Mouse (Mus musculus): ENCODE data around the gene Smo. TPM values are rescaled to one million over a fixed set of nuclear protein-coding genes. Genes with fewer than 3 reads are reported as not detected.

Gene Smo
- polyA plus RNA-seq, 1 experiment from 2014 or later, result 72.8 TPM

DNA sequence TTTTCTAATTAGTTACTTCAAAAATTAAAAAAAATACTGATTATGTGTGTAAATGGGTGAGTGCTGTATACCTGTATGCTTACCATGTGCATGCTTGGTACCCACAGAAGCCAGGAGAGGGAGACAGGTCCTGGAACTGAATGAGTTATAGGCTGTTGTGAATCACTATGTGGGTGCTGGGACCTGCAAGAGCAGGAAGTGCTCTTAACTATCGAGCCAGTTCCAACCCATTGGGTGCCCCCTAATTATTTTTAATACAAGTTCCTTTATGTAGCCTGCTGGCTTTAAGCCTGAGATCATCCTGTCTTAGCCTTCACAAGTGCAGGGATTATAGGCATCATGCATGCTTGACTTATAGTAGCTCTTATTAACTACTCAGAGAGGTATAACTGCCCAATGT lies 38.9 kb downstream of the Smo start:
- H3K9me3 ChIP-seq (ENCODE audit: control insufficient read depth, low read length), result no peaks in the 10 kb centered on the region
- H3K9ac ChIP-seq (ENCODE audit: low read length), result no peak overlapping the region
- DNase-seq (ENCODE audit: low spot score) (no peak), ATAC-seq (replicated peaks; ENCODE audit: low FRiP score) (no peak)
- no peak overlapping the region for H3K4me3 ChIP-seq (ENCODE audit: low read depth, low read length)
- WGBS, result 83% methylated on average over 1 of the region's 1 CpGs
- no peaks in the 10 kb centered on the region for H3K27me3 ChIP-seq (ENCODE audit: control insufficient read depth, insufficient read depth, low read length)
- H3K36me3 ChIP-seq (ENCODE audit: control insufficient read depth, insufficient read depth, low read length), result no peaks in the 10 kb centered on the region
- H3K27ac ChIP-seq (ENCODE audit: low read depth, low read length), result no peak overlapping the region
- H3K4me1 ChIP-seq (replicated peaks; ENCODE audit: control insufficient read depth, insufficient read depth, low read length), result peaks cover 3% of the 10 kb centered on the region; the same call in 1 of the 2 replicates
- H3K4me2 ChIP-seq (ENCODE audit: low read depth, low read length, severe bottlenecking), result no peak overlapping the region

DNA sequence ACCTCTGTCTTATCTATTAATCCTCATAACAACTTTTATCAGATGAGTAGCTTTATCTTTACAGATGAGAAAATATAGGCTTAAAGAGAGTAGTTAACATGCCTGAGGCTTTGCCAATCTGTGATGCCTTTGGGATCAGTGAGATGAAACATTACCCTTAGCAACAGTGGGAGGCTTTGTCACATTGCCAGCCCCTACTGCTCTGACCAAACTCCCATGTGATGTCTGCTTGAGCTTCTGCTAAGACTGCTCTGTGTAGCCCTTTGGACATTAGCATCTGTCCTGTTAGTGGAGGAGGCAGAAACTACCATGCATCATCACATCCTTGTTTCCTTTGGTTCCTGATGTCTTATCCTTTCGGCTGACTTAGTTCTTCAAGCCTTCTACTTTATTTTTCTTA lies 40.3 kb downstream of the Smo start:
- no peak overlapping the region for H3K27ac ChIP-seq (ENCODE audit: low read depth, low read length)
- H3K4me3 ChIP-seq (ENCODE audit: low read depth, low read length), result no peak overlapping the region
- H3K9ac ChIP-seq (ENCODE audit: low read length), result no peak overlapping the region
- ATAC-seq (replicated peaks; ENCODE audit: low FRiP score) (no peak), DNase-seq (ENCODE audit: low spot score) (no peak)
- no peaks in the 10 kb centered on the region for H3K9me3 ChIP-seq (ENCODE audit: control insufficient read depth, low read length)
- H3K4me2 ChIP-seq (ENCODE audit: low read depth, low read length, severe bottlenecking), result no peak overlapping the region
- no peaks in the 10 kb centered on the region for H3K27me3 ChIP-seq (ENCODE audit: control insufficient read depth, insufficient read depth, low read length)
- no peaks in the 10 kb centered on the region for H3K36me3 ChIP-seq (ENCODE audit: control insufficient read depth, insufficient read depth, low read length)
- WGBS, result 97% methylated on average over 1 of the region's 1 CpGs
- no peaks in the 10 kb centered on the region for H3K4me1 ChIP-seq (replicated peaks; ENCODE audit: control insufficient read depth, insufficient read depth, low read length)

DNA sequence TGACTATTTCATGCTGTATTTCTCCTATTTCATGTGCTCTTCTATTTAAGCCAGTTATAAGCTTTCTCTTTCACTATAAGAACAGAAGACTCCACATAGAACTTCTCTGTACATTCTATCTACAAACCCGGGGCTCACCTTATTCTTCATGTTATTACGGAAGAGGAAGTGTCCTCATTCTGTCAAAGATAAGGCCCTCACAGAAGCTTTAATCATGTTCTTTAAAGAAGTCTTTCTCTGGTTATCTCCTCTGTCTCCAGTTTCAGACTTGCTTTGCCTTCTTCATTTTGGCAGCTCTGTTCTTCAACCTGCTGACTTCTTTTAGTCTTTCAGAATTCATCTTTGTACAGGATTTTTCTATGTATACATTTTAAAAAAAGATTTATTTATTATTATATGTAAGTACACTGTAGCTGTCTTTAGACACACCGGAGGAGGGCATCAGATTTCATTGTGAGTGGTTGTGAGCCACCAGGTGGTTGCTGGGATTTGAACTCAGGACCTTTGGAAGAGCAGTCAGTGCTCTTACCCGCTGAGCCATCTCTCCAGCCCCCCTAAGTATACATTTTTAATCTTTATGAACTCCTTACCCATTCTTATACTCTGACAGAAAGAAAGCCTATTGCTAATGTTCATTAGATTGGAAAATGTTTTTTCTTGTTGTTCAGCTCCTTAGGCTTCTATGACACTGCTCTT lies 41.4 kb downstream of the Smo start:
- Histone ChIP-seq H3K27me3 (ENCODE audit: control insufficient read depth, insufficient read depth, low read length) (no peaks in the 10 kb centered on the region), H3K4me3 (ENCODE audit: low read depth, low read length) (no peak overlapping the region)

DNA sequence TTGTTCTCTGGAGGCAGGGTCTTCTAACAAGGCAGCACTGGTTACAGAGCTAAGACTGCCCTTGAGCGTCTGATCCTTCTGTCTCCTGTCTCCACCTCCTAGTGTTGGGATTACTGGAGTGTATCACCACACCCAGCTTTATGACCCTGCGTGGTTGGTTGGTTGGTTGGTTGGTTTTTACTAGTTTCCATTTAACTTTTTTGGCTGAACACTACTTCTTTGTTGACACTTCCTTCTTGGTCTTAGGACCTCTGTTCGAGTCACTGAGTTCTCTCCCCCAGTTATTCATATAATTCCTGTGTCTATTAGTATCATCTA lies 41.9 kb downstream of the Smo start:
- 79% methylated on average over 3 of the region's 3 CpGs for WGBS
- Histone ChIP-seq H3K27ac (ENCODE audit: low read depth, low read length) (no peak overlapping the region), H3K9ac (ENCODE audit: low read length) (no peak overlapping the region), H3K36me3 (ENCODE audit: control insufficient read depth, insufficient read depth, low read length) (no peaks in the 10 kb centered on the region), H3K9me3 (ENCODE audit: control insufficient read depth, low read length) (no peaks in the 10 kb centered on the region), H3K4me3 (ENCODE audit: low read depth, low read length) (no peak overlapping the region), H3K4me2 (ENCODE audit: low read depth, low read length, severe bottlenecking) (no peak overlapping the region), H3K27me3 (ENCODE audit: control insufficient read depth, insufficient read depth, low read length) (no peaks in the 10 kb centered on the region), H3K4me1 (replicated peaks; ENCODE audit: control insufficient read depth, insufficient read depth, low read length) (no peaks in the 10 kb centered on the region)
- DNase-seq (ENCODE audit: low spot score), result no peak
- ATAC-seq (replicated peaks; ENCODE audit: low FRiP score), result no peak

More for the DNA sequence above, 41.4 kb downstream of the Smo start:
- ATAC-seq (replicated peaks; ENCODE audit: low FRiP score), result no peak
- no peak overlapping the region for H3K9ac ChIP-seq (ENCODE audit: low read length)
- H3K36me3 ChIP-seq (ENCODE audit: control insufficient read depth, insufficient read depth, low read length), result no peaks in the 10 kb centered on the region
- WGBS, result 90% methylated on average over 4 of the region's 4 CpGs
- H3K9me3 ChIP-seq (ENCODE audit: control insufficient read depth, low read length), result no peaks in the 10 kb centered on the region
- no peak overlapping the region for H3K4me2 ChIP-seq (ENCODE audit: low read depth, low read length, severe bottlenecking)
- no peak for DNase-seq (ENCODE audit: low spot score)
- no peak overlapping the region for H3K27ac ChIP-seq (ENCODE audit: low read depth, low read length)
- no peaks in the 10 kb centered on the region for H3K4me1 ChIP-seq (replicated peaks; ENCODE audit: control insufficient read depth, insufficient read depth, low read length)

DNA sequence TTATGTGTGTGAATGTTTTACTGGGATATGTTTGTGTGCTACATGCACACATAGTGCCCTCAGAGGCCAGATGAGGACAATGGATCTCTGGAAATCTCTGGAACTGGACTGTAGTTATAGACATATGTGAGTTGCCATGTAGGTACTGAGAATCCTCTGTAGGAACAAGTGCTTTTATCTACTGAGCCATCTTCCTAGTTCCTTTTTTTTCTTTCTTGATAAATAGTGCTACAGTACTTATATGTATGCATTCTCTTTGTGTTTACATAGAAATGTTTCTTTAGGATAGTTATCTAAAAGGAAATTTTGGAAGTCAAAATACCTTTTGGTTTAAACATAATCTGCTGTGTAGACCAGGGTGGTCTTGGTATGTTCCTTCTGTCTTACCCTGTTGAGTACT lies 44.8 kb downstream of the Smo start:
- no peaks in the 10 kb centered on the region for H3K9me3 ChIP-seq (ENCODE audit: control insufficient read depth, low read length)
- H3K27me3 ChIP-seq (ENCODE audit: control insufficient read depth, insufficient read depth, low read length), result no peaks in the 10 kb centered on the region
- no peak for DNase-seq (ENCODE audit: low spot score)
- H3K9ac ChIP-seq (ENCODE audit: low read length), result no peak overlapping the region
- no peaks in the 10 kb centered on the region for H3K36me3 ChIP-seq (ENCODE audit: control insufficient read depth, insufficient read depth, low read length)
- ATAC-seq (replicated peaks; ENCODE audit: low FRiP score), result no peak
- H3K4me1 ChIP-seq (replicated peaks; ENCODE audit: control insufficient read depth, insufficient read depth, low read length), result no peaks in the 10 kb centered on the region
- H3K27ac ChIP-seq (ENCODE audit: low read depth, low read length), result no peak overlapping the region
- H3K4me2 ChIP-seq (ENCODE audit: low read depth, low read length, severe bottlenecking), result no peak overlapping the region
- H3K4me3 ChIP-seq (ENCODE audit: low read depth, low read length), result no peak overlapping the region

DNA sequence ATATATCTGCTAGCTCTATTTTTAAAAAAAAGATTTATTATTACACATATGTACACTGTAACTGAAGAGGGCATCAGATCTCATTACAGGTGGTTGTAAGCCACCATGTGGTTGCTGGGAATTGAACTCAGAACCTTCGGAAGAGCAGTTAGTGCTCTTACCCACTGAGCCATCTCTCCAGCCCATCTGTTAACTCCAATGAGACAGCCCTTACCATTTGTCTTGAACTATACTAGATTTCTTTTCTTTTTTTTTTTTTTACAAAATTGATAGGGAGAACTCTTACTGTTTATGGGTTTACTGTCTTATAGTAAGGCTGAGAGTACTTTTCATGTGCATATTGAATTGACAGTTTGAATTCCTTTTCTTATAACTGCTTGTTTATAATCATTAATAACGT lies 45.3 kb downstream of the Smo start:
- no peaks in the 10 kb centered on the region for H3K27me3 ChIP-seq (ENCODE audit: control insufficient read depth, insufficient read depth, low read length)
- no peaks in the 10 kb centered on the region for H3K4me1 ChIP-seq (replicated peaks; ENCODE audit: control insufficient read depth, insufficient read depth, low read length)
- H3K9me3 ChIP-seq (ENCODE audit: control insufficient read depth, low read length), result no peaks in the 10 kb centered on the region
- ATAC-seq (replicated peaks; ENCODE audit: low FRiP score), result no peak
- H3K4me2 ChIP-seq (ENCODE audit: low read depth, low read length, severe bottlenecking), result no peak overlapping the region
- no peak overlapping the region for H3K9ac ChIP-seq (ENCODE audit: low read length)
- DNase-seq (ENCODE audit: low spot score), result no peak
- H3K36me3 ChIP-seq (ENCODE audit: control insufficient read depth, insufficient read depth, low read length), result no peaks in the 10 kb centered on the region
- no peak overlapping the region for H3K27ac ChIP-seq (ENCODE audit: low read depth, low read length)
- WGBS, result 97% methylated on average over 2 of the region's 2 CpGs
- H3K4me3 ChIP-seq (ENCODE audit: low read depth, low read length), result no peak overlapping the region

DNA sequence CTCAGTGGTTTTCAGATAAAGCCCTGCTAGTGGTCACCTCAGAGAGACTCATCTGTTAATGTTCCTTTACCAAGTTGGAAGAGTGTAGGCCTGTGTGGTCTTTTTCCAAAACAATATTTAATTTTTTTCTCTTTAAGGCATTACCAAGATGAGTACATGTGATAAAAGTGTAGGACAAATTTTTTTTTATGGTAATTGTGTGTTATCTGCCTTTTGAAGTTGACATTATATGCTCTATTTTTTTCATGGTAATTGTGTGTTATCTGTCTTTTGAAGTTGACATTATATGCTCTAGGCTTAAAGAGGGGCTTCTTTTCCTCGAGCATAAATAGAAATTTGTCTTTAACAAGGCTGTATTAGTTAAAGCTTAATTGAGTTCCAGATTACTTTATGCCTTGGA lies 46.9 kb downstream of the Smo start:
- ATAC-seq (replicated peaks; ENCODE audit: low FRiP score) (no peak), DNase-seq (ENCODE audit: low spot score) (no peak)
- H3K9ac ChIP-seq (ENCODE audit: low read length), result no peak overlapping the region
- no peaks in the 10 kb centered on the region for H3K36me3 ChIP-seq (ENCODE audit: control insufficient read depth, insufficient read depth, low read length)
- 60% methylated on average over 1 of the region's 1 CpGs for WGBS
- no peaks in the 10 kb centered on the region; the same call in 1 of the 2 replicates for H3K27me3 ChIP-seq (ENCODE audit: control insufficient read depth, insufficient read depth, low read length)
- H3K4me2 ChIP-seq (ENCODE audit: low read depth, low read length, severe bottlenecking), result no peak overlapping the region
- no peak overlapping the region for H3K27ac ChIP-seq (ENCODE audit: low read depth, low read length)
- H3K9me3 ChIP-seq (ENCODE audit: control insufficient read depth, low read length), result no peaks in the 10 kb centered on the region
- H3K4me1 ChIP-seq (replicated peaks; ENCODE audit: control insufficient read depth, insufficient read depth, low read length), result no peaks in the 10 kb centered on the region
- H3K4me3 ChIP-seq (ENCODE audit: low read depth, low read length), result no peak overlapping the region

DNA sequence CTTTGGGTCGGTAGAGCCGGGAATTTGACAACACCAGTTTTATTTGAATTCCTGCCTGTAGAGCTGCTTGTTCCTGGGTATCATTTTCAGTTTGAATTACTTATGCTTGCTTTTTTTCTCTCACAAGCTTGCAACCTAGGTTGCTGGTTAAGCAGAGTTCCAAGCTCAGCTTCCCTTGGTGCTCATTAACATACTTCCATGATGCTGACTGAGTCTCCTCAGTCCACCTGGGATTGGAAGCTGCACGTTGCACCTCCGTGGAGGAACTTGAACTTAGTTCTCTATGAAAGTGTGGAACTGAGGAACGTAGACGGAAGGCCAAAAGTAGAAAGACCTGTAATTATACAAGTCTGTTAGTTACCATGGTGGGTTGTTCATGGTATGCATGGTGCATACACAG lies 48.7 kb downstream of the Smo start:
- no peaks in the 10 kb centered on the region for H3K4me1 ChIP-seq (replicated peaks; ENCODE audit: control insufficient read depth, insufficient read depth, low read length)
- H3K9me3 ChIP-seq (ENCODE audit: control insufficient read depth, low read length), result no peaks in the 10 kb centered on the region
- DNase-seq (ENCODE audit: low spot score), result no peak
- no peaks in the 10 kb centered on the region; the same call in 1 of the 2 replicates for H3K27me3 ChIP-seq (ENCODE audit: control insufficient read depth, insufficient read depth, low read length)
- no peaks in the 10 kb centered on the region for H3K36me3 ChIP-seq (ENCODE audit: control insufficient read depth, insufficient read depth, low read length)
- H3K4me3 ChIP-seq (ENCODE audit: low read depth, low read length), result no peak overlapping the region
- no peak for ATAC-seq (replicated peaks; ENCODE audit: low FRiP score)
- no peak overlapping the region for H3K4me2 ChIP-seq (ENCODE audit: low read depth, low read length, severe bottlenecking)
- 90% methylated on average over 6 of the region's 6 CpGs for WGBS
- no peak overlapping the region for H3K27ac ChIP-seq (ENCODE audit: low read depth, low read length)
- H3K9ac ChIP-seq (ENCODE audit: low read length), result no peak overlapping the region

DNA sequence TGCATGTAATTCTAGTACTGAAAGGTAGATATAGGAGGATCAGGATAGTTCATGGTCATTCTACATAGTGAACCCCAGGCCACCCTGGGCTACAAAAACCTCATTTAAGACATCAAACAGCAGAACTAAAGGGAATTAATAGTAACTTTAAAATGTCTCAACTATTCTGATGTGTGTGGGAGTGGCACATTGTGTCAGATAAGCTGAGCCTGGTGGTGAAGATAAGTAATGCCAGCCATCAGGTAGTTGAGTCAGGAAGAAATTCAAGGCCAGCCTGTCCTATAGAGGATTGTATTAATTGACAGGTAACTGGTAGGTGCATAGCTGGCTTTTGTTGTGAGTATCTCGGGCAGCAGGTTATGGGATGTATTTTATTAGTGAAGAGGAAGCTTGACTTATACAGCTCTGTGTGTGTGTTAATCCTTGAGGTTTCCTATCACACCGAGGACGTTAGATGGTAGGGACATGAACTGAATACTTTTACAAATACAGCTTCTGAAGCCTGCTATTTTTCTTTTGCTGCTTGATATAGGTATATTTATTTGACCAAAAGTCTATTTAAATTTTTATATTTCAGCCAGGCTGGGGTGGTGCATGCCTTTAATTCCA lies 49.2 kb downstream of the Smo start:
- H3K9ac ChIP-seq (ENCODE audit: low read length), result no peak overlapping the region
- H3K36me3 ChIP-seq (ENCODE audit: control insufficient read depth, insufficient read depth, low read length), result no peaks in the 10 kb centered on the region
- 97% methylated on average over 3 of the region's 3 CpGs for WGBS
- H3K4me1 ChIP-seq (replicated peaks; ENCODE audit: control insufficient read depth, insufficient read depth, low read length), result no peaks in the 10 kb centered on the region
- DNase-seq (ENCODE audit: low spot score), result no peak
- no peak overlapping the region for H3K4me2 ChIP-seq (ENCODE audit: low read depth, low read length, severe bottlenecking)
- H3K9me3 ChIP-seq (ENCODE audit: control insufficient read depth, low read length), result no peaks in the 10 kb centered on the region
- ATAC-seq (replicated peaks; ENCODE audit: low FRiP score), result no peak
- H3K27ac ChIP-seq (ENCODE audit: low read depth, low read length), result no peak overlapping the region
- no peaks in the 10 kb centered on the region; the same call in 1 of the 2 replicates for H3K27me3 ChIP-seq (ENCODE audit: control insufficient read depth, insufficient read depth, low read length)
- H3K4me3 ChIP-seq (ENCODE audit: low read depth, low read length), result no peak overlapping the region

All from forebrain, embryonic 11.5 days (tissue).